Mouse (Mus musculus): ENCODE results near the gene Tmed6. TPM values are rescaled to one million over a fixed set of nuclear protein-coding genes. Genes with fewer than 3 reads are reported as not detected.
A peak's percentile ranks its signal among the peaks of the same experiment; 100 is the strongest.
"Not testable (repeated sequence)": the region's sequence is repeated elsewhere in the genome, so short reads cannot be mapped to it uniquely, and the experiment has no call there.

Gene Tmed6
- not detected in 2 replicates for polyA plus RNA-seq (2015; fragmentation: Nextera tagmentation; extraction: Ambion mirVana)

GRCm38 (mm10) chr8:107065511-107066496 is at the start of gene Tmed6:
Tmed6 (minus strand) TSS chr8:107065644.
- Histone ChIP-seq H3K4me3 (no peak within 1 kb of the TSS), H3K36me3 (peaks cover 18% of the 10 kb centered on the region), H3K9ac (no peak within 1 kb of the TSS), H3K9me3 (no peaks in the 10 kb centered on the region), H3K27ac (replicated peaks) (no peak within 1 kb of the TSS), H3K4me2 (no peak within 1 kb of the TSS), H3K27me3 (no peaks in the 10 kb centered on the region), H3K4me1 (replicated peaks) (no peaks in the 10 kb centered on the region)
- ATAC-seq (ENCODE audit: low FRiP score, low read depth), result no peak
- WGBS, result 61% methylated on average over 17 of the region's 17 CpGs

GRCm38 (mm10) chr8:107115008-107115320 is 49.5 kb upstream of the Tmed6 start:
- Histone ChIP-seq H3K27me3 (no peaks in the 10 kb centered on the region), H3K36me3 (no peaks in the 10 kb centered on the region), H3K4me3 (no peak overlapping the region), H3K4me2 (no peak overlapping the region), H3K9me3 (no peaks in the 10 kb centered on the region), H3K4me1 (replicated peaks) (no peaks in the 10 kb centered on the region), H3K9ac (no peak overlapping the region), H3K27ac (replicated peaks) (no peak overlapping the region)
- ATAC-seq (ENCODE audit: low FRiP score, low read depth), result no peak
- WGBS, result 83% methylated on average over 10 of the region's 10 CpGs

DNA sequence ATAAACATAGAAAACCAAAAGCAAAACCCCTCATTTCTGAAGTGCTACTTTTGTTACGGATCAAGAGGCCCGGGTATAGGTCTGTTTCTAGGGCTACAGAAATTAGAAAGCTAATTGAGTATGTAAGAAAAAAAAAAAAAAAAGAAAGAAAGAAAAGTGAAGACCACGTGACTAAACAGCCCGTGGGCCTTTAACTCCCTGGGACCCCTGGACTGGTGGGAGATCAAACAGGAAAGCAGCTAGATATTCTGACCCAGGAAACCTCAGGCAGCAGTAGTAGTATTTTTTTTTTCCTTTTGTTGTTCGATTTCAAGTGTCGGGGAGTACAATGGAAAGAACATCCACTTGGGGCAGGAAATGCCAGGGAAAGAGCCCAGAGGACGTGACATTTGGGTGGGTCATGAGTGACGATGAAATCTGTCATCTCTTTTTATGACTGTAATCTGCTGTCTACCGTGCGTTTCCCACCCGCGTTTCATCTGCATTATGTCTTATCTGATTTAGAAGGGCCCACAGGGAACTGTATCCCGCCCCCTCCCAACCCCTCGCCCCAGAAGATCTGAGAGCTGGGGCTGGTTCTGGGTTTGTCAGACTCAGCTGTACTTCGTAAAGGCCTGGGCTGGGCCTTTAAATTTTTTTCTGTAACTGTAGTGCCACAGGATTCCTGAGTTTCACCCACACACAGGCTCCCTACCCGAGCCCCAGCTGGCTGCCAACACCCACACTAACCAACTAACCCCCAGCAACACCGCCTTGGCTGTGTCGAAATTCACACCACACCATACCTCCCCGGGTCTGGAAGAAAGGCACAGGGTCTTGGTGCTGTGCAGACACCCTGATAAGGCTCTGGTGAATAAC is 48.9 kb upstream of the Tmed6 start:
- no peak for ATAC-seq (ENCODE audit: low FRiP score, low read depth)
- Histone ChIP-seq H3K27me3 (no peaks in the 10 kb centered on the region), H3K27ac (replicated peaks) (no peak overlapping the region), H3K9ac (no peak overlapping the region), H3K4me3 (no peak overlapping the region), H3K9me3 (no peaks in the 10 kb centered on the region), H3K4me1 (replicated peaks) (no peaks in the 10 kb centered on the region), H3K4me2 (peak overlapping the region; percentile 4; the same call in 1 of the 2 replicates), H3K36me3 (no peaks in the 10 kb centered on the region)
- 52% methylated on average over 19 of the region's 19 CpGs for WGBS

DNA sequence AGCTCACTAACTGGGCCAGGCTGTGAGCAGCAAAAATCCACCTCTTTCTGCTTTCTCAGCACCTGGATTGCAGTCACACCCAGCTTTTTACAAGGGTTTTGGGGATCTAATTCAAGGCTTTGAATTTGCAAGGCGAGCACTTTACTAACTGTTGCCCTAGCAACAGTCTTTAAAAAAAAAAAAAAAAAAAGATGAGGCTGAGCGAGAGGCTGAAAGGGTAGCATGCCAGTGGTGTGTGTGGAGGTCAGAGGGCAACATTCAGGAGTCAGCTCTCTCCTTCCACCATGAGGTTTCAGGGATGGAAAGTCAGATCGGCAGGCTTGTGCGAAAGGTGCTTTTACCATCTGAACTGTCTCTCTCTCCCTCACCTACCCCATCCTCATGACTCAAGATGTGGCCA is 47.8 kb upstream of the Tmed6 start:
- no peaks in the 10 kb centered on the region for H3K4me1 ChIP-seq (replicated peaks)
- no peak overlapping the region for H3K27ac ChIP-seq (replicated peaks)
- 48% methylated on average over 4 of the region's 4 CpGs for WGBS
- no peaks in the 10 kb centered on the region for H3K36me3 ChIP-seq
- no peaks in the 10 kb centered on the region for H3K27me3 ChIP-seq
- H3K4me3 ChIP-seq, result no peak overlapping the region
- no peak overlapping the region for H3K9ac ChIP-seq
- H3K9me3 ChIP-seq, result no peaks in the 10 kb centered on the region
- H3K4me2 ChIP-seq, result no peak overlapping the region
- no peak for ATAC-seq (ENCODE audit: low FRiP score, low read depth)

GRCm38 (mm10) chr8:107111340-107112105 is 46.1 kb upstream of the Tmed6 start:
- 86% methylated on average over 10 of the region's 11 CpGs for whole genome bisulfite sequencing

DNA sequence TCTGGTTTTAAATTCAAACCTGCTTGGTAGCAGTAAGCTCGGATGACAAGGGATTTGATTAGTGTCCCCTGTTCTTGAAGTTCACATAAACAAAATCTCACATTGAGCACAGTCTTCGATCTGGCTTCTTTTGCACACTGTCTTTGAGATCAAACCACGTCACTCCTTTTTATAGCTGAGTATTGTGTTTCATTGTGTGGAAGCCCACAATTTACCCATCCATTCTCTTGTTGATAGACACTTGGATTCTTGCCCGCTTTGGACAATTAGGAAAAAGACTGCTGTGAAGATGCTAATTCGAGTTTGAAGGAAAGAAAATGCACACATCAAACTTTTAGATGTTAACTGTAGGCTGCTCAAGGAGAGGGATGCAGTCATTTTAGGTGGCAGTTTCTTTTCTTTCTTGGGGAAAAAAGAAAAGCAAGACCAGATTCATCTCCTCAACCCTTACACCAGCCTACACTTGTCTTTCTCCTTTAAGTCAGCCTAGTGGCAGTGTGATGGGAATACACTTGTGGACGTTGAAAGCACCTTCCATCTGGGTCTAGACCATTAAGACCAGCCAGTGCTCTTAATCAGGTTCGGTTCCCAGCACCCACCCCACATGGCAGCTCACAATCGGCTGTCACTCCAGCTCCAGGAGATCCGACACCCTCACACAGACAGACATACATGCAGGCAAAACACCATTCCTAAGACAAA is 45.3 kb upstream of the Tmed6 start:
- Histone ChIP-seq H3K4me2 (no peak overlapping the region), H3K4me1 (replicated peaks) (no peaks in the 10 kb centered on the region), H3K36me3 (no peaks in the 10 kb centered on the region), H3K9me3 (no peaks in the 10 kb centered on the region), H3K9ac (no peak overlapping the region), H3K4me3 (no peak overlapping the region), H3K27me3 (no peaks in the 10 kb centered on the region), H3K27ac (replicated peaks) (no peak overlapping the region)
- no peak for ATAC-seq (ENCODE audit: low FRiP score, low read depth)
- 49% methylated on average over 9 of the region's 9 CpGs for WGBS

More at GRCm38 (mm10) chr8:107111340-107112105, 46.1 kb upstream of the Tmed6 start:
- Histone ChIP-seq H3K9me3 (no peaks in the 10 kb centered on the region), H3K27ac (replicated peaks) (no peak overlapping the region), H3K4me2 (no peak overlapping the region), H3K4me3 (no peak overlapping the region), H3K4me1 (replicated peaks) (no peaks in the 10 kb centered on the region), H3K9ac (no peak overlapping the region), H3K36me3 (no peaks in the 10 kb centered on the region), H3K27me3 (no peaks in the 10 kb centered on the region)
- no peak for ATAC-seq (ENCODE audit: low FRiP score, low read depth)

DNA sequence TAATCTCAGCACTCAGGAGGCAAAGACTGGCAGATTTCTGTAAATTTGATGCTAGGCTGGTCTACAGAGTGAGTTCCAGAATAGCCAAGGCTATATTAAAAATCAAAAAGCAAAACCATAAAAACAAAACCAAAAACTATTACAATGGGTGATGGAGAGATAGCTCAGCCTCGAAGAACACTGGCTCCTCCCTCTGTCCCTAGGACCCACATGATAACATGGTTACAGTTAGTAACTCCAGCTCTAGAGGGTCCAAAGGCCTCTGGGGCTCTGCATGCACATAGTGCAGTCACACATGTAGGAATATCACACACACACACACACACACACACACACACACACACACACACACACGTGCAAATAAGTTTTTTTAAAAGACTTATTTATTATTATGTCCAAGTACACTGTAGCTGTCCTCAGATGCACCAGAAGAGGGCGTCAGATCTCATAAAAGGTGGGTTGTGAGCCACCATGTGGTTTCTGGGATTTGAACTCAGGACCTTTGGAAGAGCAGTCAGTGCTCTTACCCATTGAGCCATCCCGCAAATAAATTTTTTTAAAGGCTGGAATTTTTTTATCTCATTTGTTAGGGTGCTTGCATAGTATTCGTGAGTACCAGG is 44.5 kb upstream of the Tmed6 start:
- 88% methylated on average over 5 of the region's 5 CpGs for WGBS
- Histone ChIP-seq H3K36me3 (no peaks in the 10 kb centered on the region), H3K9ac (no peak overlapping the region), H3K4me2 (no peak overlapping the region), H3K27ac (replicated peaks) (no peak overlapping the region), H3K27me3 (no peaks in the 10 kb centered on the region), H3K4me3 (no peak overlapping the region), H3K9me3 (no peaks in the 10 kb centered on the region), H3K4me1 (replicated peaks) (no peaks in the 10 kb centered on the region)
- no peak for ATAC-seq (ENCODE audit: low FRiP score, low read depth)

DNA sequence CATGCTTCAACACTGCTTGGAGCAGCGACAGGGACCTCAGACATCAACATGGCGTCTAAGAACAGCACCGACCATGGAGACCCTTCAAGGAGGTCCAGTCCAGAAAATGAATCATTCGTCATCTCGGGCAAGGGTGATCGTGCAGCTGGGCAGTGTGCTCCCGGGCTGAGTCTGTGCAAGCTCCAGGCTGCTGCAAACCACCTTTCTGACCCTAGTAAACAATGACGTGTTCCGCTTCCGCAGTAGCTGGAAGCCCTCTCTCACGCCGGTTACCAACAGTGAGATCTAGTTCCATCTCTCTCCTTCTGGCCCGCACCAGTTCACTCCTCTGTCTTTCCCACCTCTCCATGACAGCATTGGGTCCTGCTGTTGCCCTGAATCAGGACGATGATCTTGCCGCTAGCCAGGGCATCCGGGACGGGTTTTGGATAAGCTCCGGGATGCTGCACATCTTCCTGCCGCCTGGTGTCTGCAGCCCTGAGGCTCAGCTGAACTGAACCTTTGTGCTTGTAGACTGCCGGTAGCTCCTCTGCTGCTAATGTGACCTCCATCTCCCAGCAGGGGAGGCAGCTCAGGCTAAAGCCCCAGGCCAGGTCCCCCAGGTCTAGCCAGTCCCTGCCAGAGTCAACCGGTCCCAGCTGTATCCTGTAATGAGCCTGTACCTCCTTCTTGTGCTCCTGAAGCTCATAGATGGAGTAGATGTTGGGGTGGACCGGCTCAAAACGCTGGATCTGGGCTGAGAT is 43.7 kb upstream of the Tmed6 start:
- no peak overlapping the region for H3K4me3 ChIP-seq
- H3K4me1 ChIP-seq (replicated peaks), result no peaks in the 10 kb centered on the region
- H3K9me3 ChIP-seq, result no peaks in the 10 kb centered on the region
- no peak for ATAC-seq (ENCODE audit: low FRiP score, low read depth)
- no peak overlapping the region for H3K27ac ChIP-seq (replicated peaks)
- 70% methylated on average over 23 of the region's 23 CpGs for WGBS
- no peak overlapping the region for H3K4me2 ChIP-seq
- no peak overlapping the region for H3K9ac ChIP-seq
- no peaks in the 10 kb centered on the region for H3K36me3 ChIP-seq
- H3K27me3 ChIP-seq, result no peaks in the 10 kb centered on the region

DNA sequence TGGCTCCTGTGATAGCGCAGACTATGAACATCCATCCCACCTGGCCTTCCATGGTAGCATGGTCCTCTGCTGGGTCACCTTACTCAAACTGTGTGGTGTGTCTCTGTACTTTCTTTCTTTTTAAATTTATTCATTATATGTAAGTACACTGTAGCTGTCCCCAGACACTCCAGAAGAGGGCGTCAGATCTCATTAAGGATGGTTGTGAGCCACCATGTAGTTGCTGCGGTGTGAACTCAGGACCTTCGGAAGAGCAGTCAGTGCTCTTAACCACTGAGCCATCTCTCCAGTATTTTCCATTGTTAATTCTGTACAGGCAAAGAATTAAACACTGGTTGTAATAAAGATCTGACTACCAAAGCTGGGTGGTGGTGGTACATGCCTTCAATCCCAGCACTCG is 42.6 kb upstream of the Tmed6 start:
- not testable (repeated sequence) for H3K36me3 ChIP-seq; H3K27me3 ChIP-seq; H3K27ac ChIP-seq (replicated peaks); H3K4me1 ChIP-seq (replicated peaks); H3K4me2 ChIP-seq; H3K4me3 ChIP-seq; H3K9me3 ChIP-seq; ATAC-seq (ENCODE audit: low FRiP score, low read depth); H3K9ac ChIP-seq
- 94% methylated on average over 5 of the region's 5 CpGs for WGBS

- no peak overlapping the region for H3K9ac ChIP-seq
- no peak for ATAC-seq (ENCODE audit: low FRiP score, low read depth)
- no peaks in the 10 kb centered on the region for H3K36me3 ChIP-seq
- H3K27ac ChIP-seq (replicated peaks), result no peak overlapping the region
- H3K4me3 ChIP-seq, result no peak overlapping the region
- no peaks in the 10 kb centered on the region for H3K9me3 ChIP-seq
- H3K27me3 ChIP-seq, result no peaks in the 10 kb centered on the region
- H3K4me2 ChIP-seq, result no peak overlapping the region
- H3K4me1 ChIP-seq (replicated peaks), result no peaks in the 10 kb centered on the region
- WGBS, result 9% methylated on average over 4 of the region's 4 CpGs
These were observed 39.1 kb upstream of the Tmed6 start for GRCm38 (mm10) chr8:107104547-107104946.

All from hindbrain, embryonic 15.5 days (tissue).